Mouse (Mus musculus) frontal cortex, adult (tissue): Measurements from ENCODE around the gene Cdrt4.

Experiments used
- ATAC-seq: cut with Nextera tagmentation; 2 replicates; pipeline ENCODE4 v1.9.2; 2017; ENCODE audit warnings: mild to moderate bottlenecking, moderate library complexity, mixed read lengths; ENCODE audit not compliant: low TSS enrichment

Gene Cdrt4

GRCm38 (mm10) chr11:62995755-62996521 is 44.9 kb downstream of the Cdrt4 start:
- no peak for ATAC-seq

GRCm38 (mm10) chr11:62996522-62996898 is 45.5 kb downstream of the Cdrt4 start:
- ATAC-seq = no peak

- ATAC-seq = no peak
These were observed 46.2 kb downstream of the Cdrt4 start for GRCm38 (mm10) chr11:62997039-62997717.

DNA sequence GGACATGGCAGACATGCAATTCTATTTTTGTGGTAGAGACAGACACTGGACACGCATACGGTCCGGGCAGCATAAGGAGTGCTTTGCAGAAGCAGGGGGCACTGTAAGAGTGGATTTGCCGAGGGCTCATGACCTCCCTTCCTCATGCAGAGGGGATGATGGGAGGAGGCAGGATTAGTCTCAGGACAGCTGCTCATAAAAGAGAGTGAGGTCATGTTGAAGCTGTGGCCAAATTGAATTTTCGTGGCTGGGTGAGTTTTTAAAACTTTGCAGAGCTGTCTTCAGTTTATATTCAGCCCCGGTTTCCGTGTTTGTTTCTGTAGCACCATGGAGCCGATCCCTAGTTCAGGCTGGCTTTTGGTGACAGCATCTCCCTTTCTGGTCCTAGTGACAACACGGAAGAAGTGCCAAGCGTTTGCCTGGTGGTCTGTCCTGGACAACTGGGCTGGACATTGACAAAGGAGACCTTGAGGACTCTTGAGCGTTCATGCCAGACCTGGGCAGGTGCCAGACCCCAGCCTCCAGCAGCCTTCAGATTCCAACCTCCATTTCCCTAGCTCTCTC is 46.8 kb downstream of the Cdrt4 start:
- ATAC-seq = peak; percentile 23; the same call in 1 of the 2 replicates

DNA sequence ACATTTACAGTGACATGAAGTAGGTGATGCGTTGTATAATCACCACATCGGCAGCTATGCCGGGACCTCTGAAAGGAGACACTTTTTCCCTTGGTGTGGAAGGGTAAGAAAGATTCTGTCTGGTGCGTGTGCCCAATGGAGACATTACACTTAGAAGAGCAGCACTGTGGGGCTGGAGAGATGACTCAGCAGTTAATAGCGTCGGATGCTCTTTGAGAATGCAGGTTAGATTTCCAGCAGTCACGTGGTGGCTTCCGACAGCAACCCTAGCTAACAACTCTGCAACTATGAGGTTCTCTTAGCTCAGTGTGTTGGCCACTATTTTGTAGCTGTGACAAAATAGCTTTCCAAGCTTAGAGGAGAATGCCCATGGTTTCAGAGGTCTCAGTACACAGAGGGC is 49.1 kb downstream of the Cdrt4 start:
- ATAC-seq = no peak

DNA sequence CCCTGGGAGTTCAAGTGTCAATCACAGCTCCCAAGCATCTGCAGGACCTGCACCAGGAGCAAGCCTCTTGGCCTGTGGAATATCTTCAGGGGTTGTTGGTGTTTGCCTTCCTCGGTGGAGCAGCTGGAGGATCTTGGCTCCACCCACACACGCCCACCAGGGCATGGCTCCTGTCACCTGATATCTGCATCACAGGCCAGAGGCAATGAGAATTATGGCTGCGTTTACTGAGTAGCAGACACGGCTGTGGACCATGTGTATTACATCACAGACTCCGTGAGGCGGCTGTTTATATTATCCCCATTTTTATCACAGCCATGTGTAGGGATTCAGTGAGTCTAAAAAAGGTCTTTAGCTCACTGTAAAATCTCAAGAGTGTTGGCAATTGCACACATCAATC is 53.6 kb downstream of the Cdrt4 start:
- peak; percentile 74 for ATAC-seq

- ATAC-seq = no peak
These were observed 56.4 kb downstream of the Cdrt4 start for GRCm38 (mm10) chr11:63007376-63007775.

GRCm38 (mm10) chr11:63008004-63008403 is 57.0 kb downstream of the Cdrt4 start:
- ATAC-seq = no peak

GRCm38 (mm10) chr11:63009761-63010160 is 58.8 kb downstream of the Cdrt4 start:
- ATAC-seq = no peak

DNA sequence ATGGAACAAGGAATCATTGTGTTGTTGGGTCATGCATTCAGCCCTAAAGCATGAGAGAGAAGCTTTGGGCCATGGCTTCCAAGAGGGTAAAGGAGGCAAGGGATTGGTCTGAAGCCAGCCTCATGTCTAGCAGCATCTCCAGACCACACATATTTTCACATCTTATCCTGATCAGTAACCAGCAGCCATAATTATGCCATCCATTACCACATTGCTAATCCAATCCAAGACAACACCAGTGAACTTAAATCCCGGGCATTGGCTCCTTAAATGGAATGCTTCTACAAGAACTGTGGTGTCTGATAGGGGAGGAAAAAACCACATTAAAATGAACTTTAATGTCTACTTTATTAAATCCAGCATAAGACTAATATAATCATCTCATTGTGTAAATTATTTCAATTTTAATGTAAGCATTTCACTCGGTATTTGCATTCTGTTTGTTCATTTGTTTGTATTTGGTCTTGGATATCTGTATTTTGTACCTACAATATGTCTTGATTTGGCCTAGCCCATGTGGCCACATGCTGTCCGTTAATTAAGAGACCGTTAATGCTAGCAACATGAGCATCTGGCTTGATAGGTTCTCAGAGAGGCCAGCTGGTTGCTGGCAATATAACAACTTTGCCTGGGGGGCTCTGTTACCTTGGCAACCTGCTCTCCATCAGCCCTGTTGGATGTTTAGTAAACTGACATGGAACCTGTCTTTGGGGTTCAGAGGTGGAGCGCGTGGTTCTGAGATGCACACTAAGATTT is 66.5 kb downstream of the Cdrt4 start:
- ATAC-seq = no peak

- ATAC-seq = peak; percentile 74; the same call in 1 of the 2 replicates
These were observed 67.2 kb downstream of the Cdrt4 start for GRCm38 (mm10) chr11:63018083-63018622.

- ATAC-seq = no peak
These were observed 69.6 kb downstream of the Cdrt4 start for GRCm38 (mm10) chr11:63020633-63021032.

DNA sequence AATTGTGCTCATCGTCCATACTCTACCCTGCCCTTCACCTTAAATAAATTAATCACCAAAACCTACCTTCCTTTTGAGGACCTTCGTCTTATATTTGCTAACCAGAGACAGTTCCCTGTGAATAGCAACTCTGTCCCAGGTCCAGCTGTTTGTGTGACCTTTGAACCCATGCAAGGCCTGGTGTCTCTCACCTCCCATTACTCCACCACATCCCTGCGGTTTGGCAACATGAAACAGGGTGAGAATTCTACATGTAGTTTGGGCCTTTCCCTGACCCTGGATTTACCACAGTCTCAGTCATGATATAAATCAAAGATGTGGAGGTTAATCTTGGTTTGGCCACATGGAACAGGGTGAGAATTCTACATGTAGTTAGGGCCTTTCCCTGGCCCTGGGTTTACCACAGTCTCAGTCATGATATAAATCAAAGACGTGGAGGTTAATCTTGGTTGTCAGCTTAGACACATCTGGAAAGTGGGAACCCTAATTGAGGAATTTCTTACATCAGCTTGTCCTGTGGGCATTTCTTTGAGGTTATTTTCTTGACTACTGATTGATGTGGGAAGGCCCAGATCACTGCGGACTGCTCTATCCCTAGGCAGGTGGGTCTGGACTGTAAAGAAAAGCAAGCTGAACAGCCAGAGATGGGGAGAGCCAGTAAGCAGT is 70.3 kb downstream of the Cdrt4 start:
- no peak for ATAC-seq

GRCm38 (mm10) chr11:63023461-63023860 is 72.5 kb downstream of the Cdrt4 start:
- no peak for ATAC-seq

DNA sequence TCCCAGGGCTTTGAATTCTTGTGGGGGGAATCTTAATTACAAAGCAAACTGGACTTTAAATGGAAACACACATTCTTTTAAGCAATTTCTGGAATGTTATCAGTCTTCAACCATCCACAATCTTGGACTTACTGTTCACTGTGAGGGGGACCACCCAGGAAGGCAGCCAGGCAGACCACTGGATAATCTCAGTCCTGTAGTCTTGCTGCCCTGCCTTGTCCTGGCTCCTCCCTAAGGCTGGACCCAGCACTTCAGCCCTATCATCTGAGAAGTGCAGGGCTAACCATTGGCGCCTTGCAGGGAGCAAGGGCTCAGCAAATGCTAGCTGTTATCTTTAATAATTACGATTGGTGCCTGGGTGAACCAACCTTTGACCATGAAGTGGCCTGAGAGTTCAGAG is 73.1 kb downstream of the Cdrt4 start:
- ATAC-seq = no peak

GRCm38 (mm10) chr11:63025476-63025875 is 74.5 kb downstream of the Cdrt4 start:
- ATAC-seq = peak; percentile 48

- ATAC-seq = peak; percentile 84
These were observed 75.7 kb downstream of the Cdrt4 start for GRCm38 (mm10) chr11:63026651-63027141.

DNA sequence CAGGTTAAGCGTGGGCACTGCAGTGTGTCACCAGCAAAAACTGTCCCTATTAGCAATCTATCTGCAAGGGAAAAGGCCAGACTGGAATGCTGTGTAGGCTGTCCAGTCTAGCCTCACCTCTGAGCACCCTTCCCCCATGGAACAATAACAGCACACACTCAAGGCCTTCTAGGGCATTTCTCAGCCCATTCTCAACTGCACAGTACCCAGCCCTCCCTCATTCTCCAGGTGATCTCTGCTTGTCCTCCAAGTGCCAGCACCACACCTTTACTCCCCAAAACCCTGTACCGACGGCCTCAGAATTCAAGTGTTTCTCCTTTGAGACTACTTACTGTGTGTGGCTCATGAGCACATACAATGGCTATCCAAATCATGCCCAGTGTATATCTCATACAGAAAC is 77.1 kb downstream of the Cdrt4 start:
- no peak for ATAC-seq

- ATAC-seq = no peak
These were observed 78.2 kb downstream of the Cdrt4 start for GRCm38 (mm10) chr11:63029148-63029714.

DNA sequence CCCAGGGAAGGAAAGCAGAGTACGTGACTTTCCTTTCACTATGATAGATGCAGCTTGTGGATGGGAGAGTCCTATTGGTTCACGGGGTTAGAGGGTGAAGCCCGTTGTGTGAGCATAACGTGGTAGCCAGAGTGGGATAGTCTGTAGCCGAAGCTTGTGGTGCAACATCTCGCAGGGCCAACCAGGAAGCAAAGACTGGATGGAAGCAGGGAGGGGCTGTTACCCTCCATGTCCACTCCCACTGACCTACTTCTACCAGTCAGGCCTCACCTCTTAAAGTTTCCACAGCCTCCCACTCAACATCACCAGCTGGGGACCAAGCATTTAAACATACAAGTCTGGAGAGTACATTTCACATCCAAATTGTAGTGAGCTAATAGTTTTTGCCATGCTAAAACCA is 78.7 kb downstream of the Cdrt4 start:
- no peak for ATAC-seq
